Mouse (Mus musculus): ENCODE measurements at regions not wholly inside any gene's neighbourhood (a gene's known extent, or its start where the extent isn't known, plus 50 kb on each side); places are given as distances from the start of the nearest gene placed in this dataset.

GRCm38 (mm10) chr3:139985830-139986481 lies 780.5 kb downstream of the Stpg2 start:
- TF ChIP-seq CTCF (IDR thresholded peaks at IDR 0.05; ENCODE audit: borderline replicate concordance, insufficient read depth, low read depth, low read length) (no peak), POLR2A (IDR thresholded peaks at IDR 0.05; ENCODE audit: borderline replicate concordance, insufficient read depth, low read length) (no peak)

Measured in cerebellum, adult 2 months (tissue).